Mouse (Mus musculus) C2C12 (cell line): ENCODE data around the gene Lrfn2.

Source experiments
- CEBPB ChIP-seq: IDR thresholded peaks from one replicate; pipeline ENCODE4 v1.6.1; 2011; ENCODE audit warnings: low read depth, mild to moderate bottlenecking, control low read depth, moderate library complexity
- CTCF ChIP-seq: IDR thresholded peaks from one replicate; pipeline ENCODE4 v1.5.1; 2011; ENCODE audit not compliant: control insufficient read depth, insufficient read depth, insufficient read length
- FOSL1 ChIP-seq: IDR thresholded peaks from one replicate; pipeline ENCODE4 v1.8.0; 2011; ENCODE audit warnings: mild to moderate bottlenecking, low read length; ENCODE audit not compliant: poor library complexity, insufficient read depth, severe bottlenecking
- MAX ChIP-seq: IDR thresholded peaks from one replicate; pipeline ENCODE4 v1.6.1; 2011; ENCODE audit warnings: mild to moderate bottlenecking, control low read depth
- MYOD1 ChIP-seq: IDR thresholded peaks from one replicate; pipeline ENCODE4 v1.6.1; 2011; ENCODE audit warnings: low read depth; ENCODE audit not compliant: control insufficient read depth, insufficient read length
- USF1 ChIP-seq: IDR thresholded peaks from one replicate; pipeline ENCODE4 v1.6.1; 2011; ENCODE audit warnings: low read depth, mild to moderate bottlenecking, control low read depth, moderate library complexity

DNA sequence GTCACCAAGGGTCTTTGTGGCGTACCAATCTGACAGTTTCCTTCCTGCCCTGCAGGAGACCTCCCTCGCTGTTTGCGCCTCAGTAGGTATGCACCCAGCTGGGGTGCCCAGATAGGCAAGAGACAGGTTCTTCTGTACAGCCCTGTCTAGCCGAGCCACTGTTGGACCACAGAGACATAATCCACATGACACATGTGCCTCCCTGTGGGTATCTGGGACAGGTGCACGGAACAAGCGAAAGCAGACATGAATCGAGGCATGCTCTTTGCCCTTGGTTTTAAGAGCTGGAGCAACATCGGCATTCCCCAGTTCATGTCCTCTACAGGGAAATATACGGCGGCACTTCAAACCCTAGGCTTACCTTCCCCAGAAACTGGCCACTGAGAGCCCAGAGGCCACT is 1.2 kb upstream of the Lrfn2 start:
- TF ChIP-seq CTCF (no peak), MYOD1 (no peak), CEBPB (no peak), USF1 (no peak), FOSL1 (no peak), MAX (no peak)
